Mouse (Mus musculus) liver, embryonic 14.5 days (tissue): ENCODE results near the gene Axin1.

Source experiments
- CTCF ChIP-seq: IDR thresholded peaks from 2 replicates; pipeline ENCODE4 v1.5.1; 2016; ENCODE audit warnings: antibody characterized with exemption, low read depth, control low read depth
- EP300 ChIP-seq: IDR thresholded peaks from 2 replicates; pipeline ENCODE4 v1.6.1; 2016; ENCODE audit warnings: antibody characterized with exemption, low read depth

DNA sequence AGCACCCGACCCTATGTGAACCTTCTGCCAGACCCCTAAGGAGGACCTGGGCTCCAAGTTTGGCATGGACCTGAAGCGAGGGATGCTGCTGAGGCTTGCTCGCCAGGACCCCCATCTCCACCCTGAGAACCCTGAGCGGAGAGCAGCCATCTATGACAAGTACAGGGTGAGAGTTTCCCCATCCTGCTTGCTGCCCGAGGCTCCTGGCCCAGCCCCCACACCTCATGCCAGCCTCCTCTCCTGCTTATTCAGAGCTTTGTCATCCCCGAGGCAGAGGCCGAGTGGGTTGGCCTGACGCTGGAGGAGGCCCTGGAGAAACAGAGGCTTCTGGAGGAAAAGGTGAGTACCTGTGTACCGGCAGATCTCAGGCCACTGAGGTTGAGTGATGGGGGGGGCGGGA lies 13.3 kb upstream of the Axin1 start:
- no peak for TF ChIP-seq EP300
- TF ChIP-seq CTCF = no peak
